Mouse (Mus musculus) brain, embryonic 18.5 days (tissue): ENCODE measurements at regions not wholly inside any gene's neighbourhood (a gene's known extent, or its start where the extent isn't known, plus 50 kb on each side); places are given as distances from the start of the nearest gene placed in this dataset.

Experiments used
- DNase-seq: peaks from one replicate; pipeline ENCODE4 v3.0.0-alpha.2; 2012; ENCODE audit warnings: low read depth, low spot score

GRCm38 (mm10) chr10:9569277-9569676, 105.7 kb downstream of the Samd5 start:
- no peak for DNase-seq

GRCm38 (mm10) chr10:9557517-9558065, 117.4 kb downstream of the Samd5 start:
- DNase-seq, result no peak

GRCm38 (mm10) chr10:9557092-9557491, 117.9 kb downstream of the Samd5 start:
- DNase-seq, result no peak

- DNase-seq, result no peak
These were observed 121.1 kb downstream of the Samd5 start for GRCm38 (mm10) chr10:9553946-9554345.

GRCm38 (mm10) chr10:9549913-9550709, 124.9 kb downstream of the Samd5 start:
- DNase-seq, result no peak

- no peak for DNase-seq
These were observed 129.2 kb downstream of the Samd5 start for GRCm38 (mm10) chr10:9545807-9546206.

GRCm38 (mm10) chr10:9544041-9544786, 130.8 kb downstream of the Samd5 start:
- DNase-seq, result no peak

- DNase-seq, result no peak
These were observed 133.4 kb downstream of the Samd5 start for GRCm38 (mm10) chr10:9541579-9541978.

GRCm38 (mm10) chr10:9537686-9538085, 137.3 kb downstream of the Samd5 start:
- no peak for DNase-seq

GRCm38 (mm10) chr10:9534552-9534951, 140.5 kb downstream of the Samd5 start:
- DNase-seq, result no peak

GRCm38 (mm10) chr10:9533283-9533682, 141.7 kb downstream of the Samd5 start:
- no peak for DNase-seq

- DNase-seq, result no peak
These were observed 143.1 kb downstream of the Samd5 start for GRCm38 (mm10) chr10:9531931-9532330.

GRCm38 (mm10) chr10:9529408-9529807, 145.6 kb downstream of the Samd5 start:
- DNase-seq, result no peak

GRCm38 (mm10) chr10:9528066-9528465, 146.9 kb downstream of the Samd5 start:
- DNase-seq, result no peak

- no peak for DNase-seq
These were observed 165.1 kb downstream of the Samd5 start for GRCm38 (mm10) chr10:9509764-9510390.

GRCm38 (mm10) chr10:9509092-9509671, 165.8 kb downstream of the Samd5 start:
- DNase-seq, result no peak

- DNase-seq, result no peak
These were observed 171.2 kb downstream of the Samd5 start for GRCm38 (mm10) chr10:9503569-9504493.

GRCm38 (mm10) chr10:9498550-9498949, 176.5 kb downstream of the Samd5 start:
- DNase-seq, result no peak

GRCm38 (mm10) chr10:9497021-9497420, 178.0 kb downstream of the Samd5 start:
- DNase-seq, result no peak

GRCm38 (mm10) chr10:9495143-9495651, 179.8 kb downstream of the Samd5 start:
- DNase-seq, result no peak
